ENCODE assay signal across 17 mouse cellular contexts in genomic region chr12:50929641-50930040, GRCm38 (mm10).
"Had no signal": no experiment of that assay in that cellular context is flagged by ENCODE, and none has a peak within 500 bp of the region (broad histone marks: within the 10 kb centered on the region; RNA-seq: fewer than 3 reads in every experiment).

No protein-coding gene starts in this region.

- DNase-seq: left cerebral cortex, postnatal 4 days; liver; liver, embryonic 13.5 days; liver, postnatal 0 days; lung, adult 18-20 months; lung, adult 2 months; lung, embryonic 14.5 days; lung, postnatal 10 days; lung, postnatal 14 days; lung, postnatal 36 days; lung, postnatal 4 days; midbrain, embryonic 14.5 days had no signal

- ATAC-seq: liver, embryonic 12.5 days; liver, postnatal 0 days; lung, postnatal 0 days; midbrain, embryonic 13.5 days; midbrain, embryonic 15.5 days; midbrain, embryonic 16.5 days had no signal
